Mouse (Mus musculus): ENCODE measurements around the gene Olfr1256. TPM values are rescaled to one million over a fixed set of nuclear protein-coding genes. Genes with fewer than 3 reads are reported as not detected.

Gene Olfr1256
- not detected in 2 replicates for polyA plus RNA-seq (2014; fragmentation: Nextera tagmentation; extraction: Ambion mirVana)

DNA sequence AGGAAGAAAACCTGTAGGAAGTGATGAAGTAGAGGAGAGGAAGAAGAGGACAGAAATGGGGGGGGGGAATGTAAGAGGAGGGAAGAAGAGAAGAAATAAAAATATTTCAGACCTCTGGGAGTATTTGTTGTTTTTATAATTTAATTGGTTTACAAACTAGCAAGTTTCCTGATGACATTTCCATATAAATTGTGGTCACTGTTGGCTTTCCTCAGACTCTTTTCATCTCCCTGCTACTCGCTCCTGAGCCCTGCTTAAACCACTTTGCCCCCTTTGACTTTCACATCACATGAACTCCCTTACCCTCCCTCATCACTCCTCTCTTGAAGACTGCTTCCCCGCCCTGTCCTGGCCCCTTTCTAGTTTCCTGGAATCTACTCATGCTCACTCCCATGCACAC is at the start of gene Olfr1256:
Olfr1256 (minus strand) TSS at position 101 of the 400 bp plus-strand sequence.
- no peak within 1 kb of the TSS for H3K4me3 ChIP-seq (ENCODE audit: low read depth, low read length)
- no peaks in the 10 kb centered on the region for H3K36me3 ChIP-seq (ENCODE audit: control insufficient read depth, insufficient read depth, low read length)
- ATAC-seq (replicated peaks; ENCODE audit: low FRiP score) (no peak), DNase-seq (ENCODE audit: low spot score) (no peak)
- whole genome bisulfite sequencing, result 53% methylated on average over 2 of the region's 2 CpGs
- no peaks in the 10 kb centered on the region for H3K4me1 ChIP-seq (replicated peaks; ENCODE audit: control insufficient read depth, insufficient read depth, low read length)
- no peak within 1 kb of the TSS for H3K9ac ChIP-seq (ENCODE audit: low read depth, low read length)
- no peak within 1 kb of the TSS for H3K4me2 ChIP-seq
- H3K27me3 ChIP-seq (replicated peaks; ENCODE audit: control insufficient read depth, insufficient read depth, low read length), result no peaks in the 10 kb centered on the region
- H3K27ac ChIP-seq (ENCODE audit: low read depth, low read length), result no peak within 1 kb of the TSS
- no peaks in the 10 kb centered on the region for H3K9me3 ChIP-seq (ENCODE audit: control insufficient read depth, low read length)

DNA sequence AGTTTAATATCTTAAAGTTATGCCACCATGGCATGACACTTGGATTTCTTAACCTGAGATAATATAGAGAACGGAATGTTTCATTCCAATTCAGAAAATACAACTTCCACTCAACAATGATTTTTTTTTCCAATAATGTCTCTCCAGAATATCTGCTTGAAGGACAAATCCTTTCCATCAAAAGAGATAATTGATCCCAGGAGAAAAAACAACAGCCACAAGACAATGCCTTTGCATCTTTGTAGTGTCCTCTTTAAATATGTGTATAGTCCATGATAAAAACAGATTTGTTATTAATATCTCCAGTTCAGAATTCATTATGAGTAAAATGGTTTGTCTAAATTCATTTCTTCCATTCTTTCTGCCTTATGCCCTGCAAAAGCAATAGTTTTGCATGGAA is 36.8 kb upstream of the Olfr1256 start, which contains the start of gene Olfr1257:
Olfr1257 (plus strand) TSS at position 301 of the 400 bp plus-strand sequence.
- 80% methylated on average over 1 of the region's 1 CpGs for WGBS
- DNase-seq (ENCODE audit: low spot score), result no peak
- no peaks in the 10 kb centered on the region for H3K36me3 ChIP-seq (ENCODE audit: control insufficient read depth, insufficient read depth, low read length)

DNA sequence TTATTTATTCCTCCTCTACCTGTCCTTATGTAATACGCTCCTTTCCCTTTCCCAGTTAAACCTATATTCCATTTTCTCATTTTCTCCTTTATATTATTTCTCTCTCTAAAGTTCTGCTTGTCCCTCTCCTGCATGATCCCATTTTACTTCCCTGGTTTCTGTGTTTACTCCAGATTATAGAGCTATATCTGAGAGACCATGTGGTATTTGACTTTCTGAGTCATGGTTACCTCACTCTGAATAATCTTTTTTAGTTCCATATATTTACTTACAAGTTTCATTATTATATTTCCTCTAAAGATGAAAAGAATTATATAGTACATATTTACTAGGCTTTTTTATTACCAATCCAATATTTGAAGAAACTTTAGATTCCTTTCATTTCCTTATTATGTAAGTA is 7.9 kb upstream of the Olfr1256 start:
- Histone ChIP-seq H3K27me3 (replicated peaks; ENCODE audit: control insufficient read depth, insufficient read depth, low read length) (no peaks in the 10 kb centered on the region), H3K9ac (ENCODE audit: low read depth, low read length) (no peak overlapping the region), H3K4me2 (no peak overlapping the region), H3K4me3 (ENCODE audit: low read depth, low read length) (no peak overlapping the region), H3K27ac (ENCODE audit: low read depth, low read length) (no peak overlapping the region), H3K36me3 (ENCODE audit: control insufficient read depth, insufficient read depth, low read length) (no peaks in the 10 kb centered on the region), H3K9me3 (ENCODE audit: control insufficient read depth, low read length) (no peaks in the 10 kb centered on the region), H3K4me1 (replicated peaks; ENCODE audit: control insufficient read depth, insufficient read depth, low read length) (no peaks in the 10 kb centered on the region)
- 96% methylated on average over 1 of the region's 1 CpGs for WGBS
- no peak for DNase-seq (ENCODE audit: low spot score)
- ATAC-seq (replicated peaks; ENCODE audit: low FRiP score), result no peak

More for the DNA sequence above, 36.8 kb upstream of the Olfr1256 start, which contains the start of gene Olfr1257:
- Histone ChIP-seq H3K27ac (ENCODE audit: low read depth, low read length) (no peak within 1 kb of the TSS), H3K4me1 (replicated peaks; ENCODE audit: control insufficient read depth, insufficient read depth, low read length) (no peaks in the 10 kb centered on the region), H3K9me3 (ENCODE audit: control insufficient read depth, low read length) (no peaks in the 10 kb centered on the region), H3K27me3 (replicated peaks; ENCODE audit: control insufficient read depth, insufficient read depth, low read length) (no peaks in the 10 kb centered on the region), H3K4me2 (no peak within 1 kb of the TSS), H3K4me3 (ENCODE audit: low read depth, low read length) (no peak within 1 kb of the TSS), H3K9ac (ENCODE audit: low read depth, low read length) (no peak within 1 kb of the TSS)
- ATAC-seq (replicated peaks; ENCODE audit: low FRiP score), result no peak

DNA sequence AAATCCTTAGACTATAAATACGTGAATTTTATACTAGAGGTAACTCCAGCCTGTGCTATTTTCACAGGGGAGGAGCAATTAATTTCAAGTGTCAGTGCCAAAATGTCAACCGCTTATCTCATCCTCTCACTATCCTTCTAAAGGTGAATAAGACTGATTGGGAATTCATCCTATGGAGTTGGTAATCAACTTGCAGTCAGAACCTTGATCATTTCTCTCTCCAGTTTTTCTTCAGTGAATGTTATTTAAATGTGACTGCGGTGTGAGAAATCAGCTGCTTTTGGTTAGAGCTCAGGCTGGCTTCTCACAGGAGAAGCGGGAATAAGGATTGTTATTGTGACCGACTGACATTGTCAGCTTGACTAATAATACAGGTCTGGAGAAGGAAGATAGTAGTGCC is 6.8 kb upstream of the Olfr1256 start, which contains the start of gene Olfr48:
Olfr48 (minus strand) TSS at position 101 of the 400 bp plus-strand sequence.
- Histone ChIP-seq H3K4me3 (ENCODE audit: low read depth, low read length) (no peak within 1 kb of the TSS), H3K9ac (ENCODE audit: low read depth, low read length) (no peak within 1 kb of the TSS), H3K27me3 (replicated peaks; ENCODE audit: control insufficient read depth, insufficient read depth, low read length) (no peaks in the 10 kb centered on the region), H3K4me1 (replicated peaks; ENCODE audit: control insufficient read depth, insufficient read depth, low read length) (no peaks in the 10 kb centered on the region), H3K9me3 (ENCODE audit: control insufficient read depth, low read length) (no peaks in the 10 kb centered on the region), H3K4me2 (no peak within 1 kb of the TSS), H3K36me3 (ENCODE audit: control insufficient read depth, insufficient read depth, low read length) (no peaks in the 10 kb centered on the region), H3K27ac (ENCODE audit: low read depth, low read length) (no peak within 1 kb of the TSS)
- ATAC-seq (replicated peaks; ENCODE audit: low FRiP score) (no peak), DNase-seq (ENCODE audit: low spot score) (no peak)
- WGBS, result 75% methylated on average over 5 of the region's 5 CpGs

DNA sequence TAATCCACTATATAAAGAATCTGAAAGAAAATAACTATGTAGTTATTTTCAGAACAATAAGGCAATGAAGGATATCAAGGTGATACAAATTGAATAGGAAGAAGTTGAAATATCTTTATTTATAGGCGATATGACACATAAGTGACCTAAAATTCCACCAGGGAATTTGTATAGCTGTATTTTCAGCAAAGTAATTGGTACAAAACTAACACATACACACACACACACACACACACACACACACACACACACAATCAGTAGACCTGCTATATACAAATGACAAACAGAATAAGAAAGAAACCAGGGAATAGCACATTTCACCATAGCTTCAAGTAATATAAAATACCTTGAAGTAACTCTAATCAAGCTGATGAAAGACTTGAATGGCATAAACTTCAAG is 21.1 kb downstream of the Olfr1256 start:
- DNase-seq (ENCODE audit: low spot score) (no peak), ATAC-seq (replicated peaks; ENCODE audit: low FRiP score) (no peak)
- Histone ChIP-seq H3K27me3 (replicated peaks; ENCODE audit: control insufficient read depth, insufficient read depth, low read length) (no peaks in the 10 kb centered on the region), H3K4me3 (ENCODE audit: low read depth, low read length) (no peak overlapping the region), H3K27ac (ENCODE audit: low read depth, low read length) (no peak overlapping the region), H3K9me3 (ENCODE audit: control insufficient read depth, low read length) (no peaks in the 10 kb centered on the region), H3K9ac (ENCODE audit: low read depth, low read length) (no peak overlapping the region), H3K4me2 (no peak overlapping the region), H3K4me1 (replicated peaks; ENCODE audit: control insufficient read depth, insufficient read depth, low read length) (no peaks in the 10 kb centered on the region), H3K36me3 (ENCODE audit: control insufficient read depth, insufficient read depth, low read length) (no peaks in the 10 kb centered on the region)
- WGBS, result 70% methylated on average over 1 of the region's 1 CpGs

DNA sequence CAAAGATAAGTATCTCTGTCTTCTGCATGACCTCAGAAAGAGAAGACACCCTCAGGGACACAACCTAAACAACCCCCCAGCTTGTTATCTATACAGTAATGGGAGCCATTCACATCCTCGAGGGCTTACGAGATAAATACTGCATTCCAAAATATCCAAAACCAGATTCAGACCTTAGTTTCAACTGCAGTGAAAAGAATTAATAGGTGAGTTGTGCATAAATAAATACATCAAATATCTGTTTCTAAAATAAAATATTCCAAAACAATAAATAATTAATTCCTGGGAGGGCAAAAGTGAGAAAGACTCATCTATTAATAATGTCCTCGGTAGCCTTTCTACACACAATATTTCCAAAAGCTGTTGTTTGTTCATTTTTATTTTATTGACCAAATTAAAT is 29.6 kb downstream of the Olfr1256 start, which contains the start of gene Olfr1255:
Olfr1255 (plus strand) TSS at position 301 of the 400 bp plus-strand sequence.
- WGBS, result 77% methylated on average over 3 of the region's 3 CpGs
- no peaks in the 10 kb centered on the region for H3K9me3 ChIP-seq (ENCODE audit: control insufficient read depth, low read length)
- H3K4me1 ChIP-seq (replicated peaks; ENCODE audit: control insufficient read depth, insufficient read depth, low read length), result no peaks in the 10 kb centered on the region
- H3K4me2 ChIP-seq, result no peak within 1 kb of the TSS
- no peak for DNase-seq (ENCODE audit: low spot score)
- H3K36me3 ChIP-seq (ENCODE audit: control insufficient read depth, insufficient read depth, low read length), result no peaks in the 10 kb centered on the region
- no peak within 1 kb of the TSS for H3K27ac ChIP-seq (ENCODE audit: low read depth, low read length)
- no peaks in the 10 kb centered on the region for H3K27me3 ChIP-seq (replicated peaks; ENCODE audit: control insufficient read depth, insufficient read depth, low read length)
- H3K9ac ChIP-seq (ENCODE audit: low read depth, low read length), result no peak within 1 kb of the TSS
- no peak for ATAC-seq (replicated peaks; ENCODE audit: low FRiP score)
- H3K4me3 ChIP-seq (ENCODE audit: low read depth, low read length), result no peak within 1 kb of the TSS

DNA sequence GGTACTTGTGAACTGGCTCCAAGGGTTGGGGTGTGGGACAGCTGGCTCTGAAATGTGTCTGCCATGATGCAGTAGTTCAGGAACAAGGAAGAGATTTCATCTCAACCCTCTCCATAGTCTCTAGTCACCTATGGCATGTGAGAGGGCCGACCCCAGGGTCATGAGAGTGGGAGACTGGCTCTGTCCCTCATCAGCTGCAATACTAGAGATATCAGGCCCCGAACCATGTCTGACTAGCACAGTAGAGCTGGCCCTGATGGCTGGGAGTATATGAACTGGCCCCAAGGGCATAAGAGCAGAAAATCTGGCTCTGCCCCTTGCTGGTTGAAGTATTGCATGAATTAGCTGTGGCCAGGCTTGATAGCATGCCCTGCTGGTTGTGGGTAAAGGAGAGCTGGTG is 30.6 kb downstream of the Olfr1256 start:
- no peak for ATAC-seq (replicated peaks; ENCODE audit: low FRiP score)
- H3K9me3 ChIP-seq (ENCODE audit: control insufficient read depth, low read length), result no peaks in the 10 kb centered on the region
- H3K36me3 ChIP-seq (ENCODE audit: control insufficient read depth, insufficient read depth, low read length), result no peaks in the 10 kb centered on the region
- no peaks in the 10 kb centered on the region for H3K27me3 ChIP-seq (replicated peaks; ENCODE audit: control insufficient read depth, insufficient read depth, low read length)
- no peak for DNase-seq (ENCODE audit: low spot score)
- H3K27ac ChIP-seq (ENCODE audit: low read depth, low read length), result no peak overlapping the region
- WGBS, result 74% methylated on average over 2 of the region's 2 CpGs
- H3K4me1 ChIP-seq (replicated peaks; ENCODE audit: control insufficient read depth, insufficient read depth, low read length), result no peaks in the 10 kb centered on the region
- no peak overlapping the region for H3K4me2 ChIP-seq
- no peak overlapping the region for H3K4me3 ChIP-seq (ENCODE audit: low read depth, low read length)
- no peak overlapping the region for H3K9ac ChIP-seq (ENCODE audit: low read depth, low read length)

DNA sequence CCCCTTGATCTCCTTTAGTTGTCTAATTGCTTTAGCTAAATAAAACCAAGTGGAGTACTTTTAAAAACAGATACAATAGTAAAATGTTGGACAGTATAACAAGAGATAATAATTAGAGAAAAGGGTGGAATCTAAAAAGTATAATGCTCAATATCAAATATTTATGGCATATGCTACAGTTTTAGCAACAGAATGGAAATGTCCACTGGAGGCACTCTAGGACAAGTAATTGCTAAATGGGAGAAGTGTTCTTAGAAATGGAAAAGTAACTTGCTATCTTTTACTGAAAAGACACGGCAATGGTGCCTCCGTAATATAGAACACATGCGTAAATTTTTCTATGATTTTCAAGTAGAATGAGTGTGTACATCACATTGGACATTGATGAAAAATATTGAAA is 41.8 kb downstream of the Olfr1256 start:
- Histone ChIP-seq H3K9ac (ENCODE audit: low read depth, low read length) (no peak overlapping the region), H3K36me3 (ENCODE audit: control insufficient read depth, insufficient read depth, low read length) (no peaks in the 10 kb centered on the region), H3K27ac (ENCODE audit: low read depth, low read length) (no peak overlapping the region), H3K27me3 (replicated peaks; ENCODE audit: control insufficient read depth, insufficient read depth, low read length) (no peaks in the 10 kb centered on the region), H3K4me2 (no peak overlapping the region), H3K4me3 (ENCODE audit: low read depth, low read length) (no peak overlapping the region), H3K4me1 (replicated peaks; ENCODE audit: control insufficient read depth, insufficient read depth, low read length) (no peaks in the 10 kb centered on the region), H3K9me3 (ENCODE audit: control insufficient read depth, low read length) (no peaks in the 10 kb centered on the region)
- ATAC-seq (replicated peaks; ENCODE audit: low FRiP score) (no peak), DNase-seq (ENCODE audit: low spot score) (no peak)
- 90% methylated on average over 3 of the region's 3 CpGs for WGBS

DNA sequence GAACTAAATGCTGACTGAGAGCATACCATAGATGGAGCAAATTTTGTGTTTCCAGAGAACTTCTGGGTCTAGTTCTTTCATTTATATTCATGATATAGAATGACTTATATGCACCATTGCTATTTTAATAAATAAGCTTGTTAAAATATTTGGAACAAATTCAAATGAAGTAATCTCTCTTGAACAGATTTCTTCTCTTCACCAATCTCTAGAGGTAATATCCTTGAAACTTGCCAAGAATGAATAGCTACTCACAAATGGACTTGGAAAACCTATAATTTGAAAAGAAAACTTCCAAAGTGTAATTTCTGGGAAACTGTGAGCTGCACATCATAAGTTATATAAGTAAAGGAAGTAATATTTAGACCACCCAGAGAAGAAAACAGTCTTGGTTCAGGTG is 47.8 kb downstream of the Olfr1256 start, which contains the start of gene Olfr1254:
Olfr1254 (minus strand) TSS at position 101 of the 400 bp plus-strand sequence.
- Histone ChIP-seq H3K4me3 (ENCODE audit: low read depth, low read length) (no peak within 1 kb of the TSS), H3K36me3 (ENCODE audit: control insufficient read depth, insufficient read depth, low read length) (no peaks in the 10 kb centered on the region), H3K9ac (ENCODE audit: low read depth, low read length) (no peak within 1 kb of the TSS), H3K4me1 (replicated peaks; ENCODE audit: control insufficient read depth, insufficient read depth, low read length) (no peaks in the 10 kb centered on the region), H3K4me2 (no peak within 1 kb of the TSS), H3K27me3 (replicated peaks; ENCODE audit: control insufficient read depth, insufficient read depth, low read length) (no peaks in the 10 kb centered on the region), H3K9me3 (ENCODE audit: control insufficient read depth, low read length) (no peaks in the 10 kb centered on the region), H3K27ac (ENCODE audit: low read depth, low read length) (no peak within 1 kb of the TSS)
- ATAC-seq (replicated peaks; ENCODE audit: low FRiP score), result no peak
- no peak for DNase-seq (ENCODE audit: low spot score)

Data from liver, embryonic 11.5 days (tissue).